Mouse (Mus musculus) thymus, postnatal 25 days (tissue): ENCODE data around the gene Letmd1.
"Not testable (repeated sequence)": the region's sequence is repeated elsewhere in the genome, so short reads cannot be mapped to it uniquely, and the experiment has no call there.

Experiments
- DNase-seq: peaks from one replicate; pipeline ENCODE4 v3.0.0; 2022

Letmd1 gene

DNA sequence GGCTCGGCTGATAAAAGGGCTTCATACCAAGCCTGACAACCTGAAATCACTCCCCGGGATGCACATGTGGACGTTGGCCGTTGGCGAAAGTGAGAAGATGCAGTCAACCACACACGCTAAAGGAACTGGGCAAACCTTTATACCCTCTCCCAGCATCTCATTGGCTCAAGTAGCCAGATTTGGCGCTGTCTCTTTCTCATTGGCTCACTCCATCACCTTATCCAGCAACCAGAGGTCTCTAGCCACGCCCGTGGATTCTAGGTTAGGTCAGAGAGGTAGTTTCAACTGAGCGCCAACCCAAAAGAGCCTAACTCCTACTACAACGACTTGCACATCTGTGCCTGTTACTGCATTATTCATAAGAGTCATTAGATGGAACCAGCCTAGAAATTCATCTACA lies 16.3 kb upstream of the Letmd1 start:
- no peak for DNase-seq

DNA sequence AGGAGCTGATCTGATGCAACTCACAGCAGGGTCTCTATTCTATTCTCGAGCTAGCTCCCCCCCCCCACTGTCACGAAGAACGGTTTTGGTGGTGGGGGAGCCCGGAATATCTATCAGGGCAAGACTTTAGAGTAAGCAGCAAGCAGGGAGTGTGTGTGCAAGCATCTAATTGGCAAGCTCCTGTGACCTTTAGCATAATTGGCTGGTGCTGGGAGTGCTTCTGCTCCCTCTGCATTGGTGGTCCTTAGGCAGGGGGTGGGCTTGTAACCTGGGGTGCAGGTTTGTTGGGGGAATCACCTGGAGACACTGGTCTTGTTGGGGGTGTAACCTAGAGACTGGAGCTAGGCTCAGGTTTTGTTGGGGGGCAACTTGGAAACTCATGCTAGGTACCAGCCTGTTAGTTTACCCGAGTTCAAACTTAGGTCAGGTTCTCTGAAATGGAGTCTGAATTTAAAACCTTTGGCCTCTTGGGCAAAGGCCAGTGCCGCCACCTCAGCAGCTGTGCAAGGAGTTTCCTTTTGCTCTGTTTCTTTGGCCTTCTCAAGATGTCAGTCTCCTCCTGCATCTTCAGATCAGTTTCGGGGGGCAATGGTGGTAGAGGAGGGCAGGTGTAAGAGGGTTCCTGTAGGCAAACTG lies 12.3 kb upstream of the Letmd1 start:
- no peak for DNase-seq

DNA sequence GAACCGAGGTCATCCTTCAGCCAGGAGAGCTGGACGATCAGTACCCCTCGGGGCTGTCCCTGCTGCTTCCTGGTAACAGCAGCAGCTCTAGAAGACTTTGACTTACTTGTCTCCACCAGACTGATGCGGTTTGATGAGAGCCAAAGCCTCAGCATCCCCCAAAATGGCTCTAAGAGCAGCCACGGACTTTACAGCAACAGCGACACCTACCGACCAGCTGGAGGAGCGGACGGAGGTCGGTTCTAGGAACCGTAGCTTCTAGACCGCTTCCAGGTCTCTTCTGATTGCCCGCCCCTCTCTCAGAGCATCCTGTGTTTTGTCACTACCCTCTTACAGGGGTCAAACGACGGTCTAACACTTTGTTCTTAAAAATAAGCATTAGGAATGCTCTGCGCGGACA lies 11.5 kb upstream of the Letmd1 start:
- DNase-seq, result peak; percentile 81

DNA sequence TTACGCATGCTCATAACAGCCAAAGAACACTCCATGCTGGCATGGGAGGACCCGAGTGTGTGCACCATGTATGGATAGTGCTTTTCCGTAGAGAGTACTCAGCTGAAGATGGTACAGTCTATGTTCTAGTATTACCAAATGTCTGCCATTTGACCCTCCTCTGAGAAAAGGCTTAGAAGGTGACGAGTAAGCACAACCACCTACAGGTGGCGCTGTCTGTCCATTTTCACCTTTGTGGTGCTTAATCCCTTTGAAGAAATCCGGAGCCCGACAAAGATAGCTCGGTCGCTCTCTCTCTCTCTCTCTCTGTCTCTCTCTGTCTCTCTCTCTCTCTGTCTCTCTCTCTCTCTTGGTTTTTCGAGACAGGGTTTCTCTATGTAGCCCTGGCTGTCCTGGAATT lies 10.8 kb upstream of the Letmd1 start:
- DNase-seq, result peak; percentile 65

DNA sequence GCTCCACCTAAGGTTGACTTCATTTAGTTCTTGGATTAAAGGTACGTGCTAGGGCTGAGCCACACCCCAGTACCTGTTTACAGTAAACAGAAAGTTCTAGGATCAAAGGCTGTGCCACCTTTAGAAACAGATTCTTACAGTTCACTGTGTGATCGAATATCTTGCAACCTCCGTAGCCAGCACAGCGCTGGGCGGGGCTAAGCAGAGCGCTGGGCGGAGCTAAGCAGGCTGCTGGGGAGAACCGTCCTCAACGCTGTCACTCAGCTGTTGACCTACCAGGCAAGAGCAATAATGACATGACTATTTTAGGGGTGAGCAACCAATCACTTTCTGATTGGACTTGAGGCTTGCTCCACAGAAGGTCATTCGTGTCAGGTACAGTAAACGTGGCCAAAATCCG lies 7.9 kb upstream of the Letmd1 start:
- peak; percentile 60 for DNase-seq

DNA sequence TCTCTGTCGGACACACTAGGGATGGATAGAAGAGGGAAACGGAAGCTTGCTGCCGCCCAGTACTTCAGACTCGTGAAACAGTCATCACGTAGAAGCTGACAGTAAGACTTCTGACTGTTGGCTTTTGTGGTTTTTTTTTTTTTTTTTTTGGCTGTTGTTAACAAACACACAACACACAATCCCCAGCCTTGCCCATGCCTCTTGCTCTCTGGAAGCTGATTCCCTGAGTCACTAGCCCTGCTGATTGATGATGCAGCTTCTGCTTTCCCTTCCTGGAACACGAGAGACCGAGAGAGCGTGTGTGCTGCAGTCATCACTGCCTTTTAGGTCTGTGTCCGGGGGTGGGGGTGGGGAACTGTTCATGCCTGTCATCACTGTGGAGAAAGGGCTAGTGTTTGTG lies 7.2 kb upstream of the Letmd1 start:
- DNase-seq, result no peak

DNA sequence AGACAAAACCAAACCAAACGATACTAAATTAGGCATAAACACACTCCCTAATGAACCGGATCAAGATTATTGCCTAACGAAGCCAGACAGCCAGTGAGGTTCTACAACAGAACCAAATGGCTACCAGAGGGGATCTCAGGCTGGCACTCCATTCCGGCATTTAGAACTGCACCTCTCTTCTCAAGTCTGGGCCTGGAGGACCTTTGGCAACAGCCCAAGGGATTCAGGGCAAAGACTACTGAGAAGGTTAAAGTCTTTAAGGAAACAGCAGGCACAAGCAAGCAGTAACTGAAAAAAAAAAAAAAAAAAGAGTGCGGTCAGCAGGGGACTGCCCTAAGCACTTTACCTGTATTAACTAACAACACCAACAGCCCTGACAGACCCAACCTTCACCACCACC lies 6.7 kb upstream of the Letmd1 start:
- DNase-seq, result no peak

DNA sequence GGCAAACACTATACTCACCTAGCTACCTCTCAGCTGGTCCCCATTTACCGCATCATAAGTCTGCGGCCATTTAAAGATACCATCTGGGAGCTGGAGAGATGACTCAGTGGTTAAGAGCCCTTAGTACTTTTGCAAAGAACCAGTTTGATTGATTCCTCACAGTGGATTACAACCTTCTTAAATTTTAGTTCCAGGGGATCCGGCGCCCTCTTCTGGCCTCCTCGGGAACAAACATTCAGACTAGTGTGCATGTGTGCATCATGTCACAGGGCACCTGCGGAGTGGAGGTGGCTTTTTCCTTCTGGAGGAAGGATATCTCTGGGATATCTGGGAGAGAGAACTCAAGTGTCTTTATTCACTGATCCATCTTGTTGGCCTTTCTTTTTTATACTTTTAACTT lies 5.1 kb upstream of the Letmd1 start:
- DNase-seq, result peak; percentile 78

DNA sequence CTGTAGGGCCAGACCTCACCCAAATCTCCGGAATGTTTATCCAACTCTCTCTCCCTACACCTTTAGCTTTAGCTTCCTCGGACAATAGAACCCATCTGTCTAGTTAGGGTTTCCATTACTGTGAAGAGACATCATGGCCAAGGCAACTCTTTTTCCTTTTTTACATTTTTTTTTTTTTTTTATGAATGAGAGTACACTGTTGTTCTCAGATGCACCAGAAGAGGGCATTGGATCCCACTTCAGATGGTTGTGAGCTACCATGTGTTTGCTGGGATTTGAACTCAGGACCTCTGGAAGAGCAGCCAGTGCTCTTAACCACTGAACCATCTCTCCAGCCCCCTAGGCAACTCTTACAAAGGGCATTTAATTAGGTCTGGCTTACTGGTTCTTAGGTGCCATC lies 3.4 kb upstream of the Letmd1 start:
- no peak for DNase-seq

DNA sequence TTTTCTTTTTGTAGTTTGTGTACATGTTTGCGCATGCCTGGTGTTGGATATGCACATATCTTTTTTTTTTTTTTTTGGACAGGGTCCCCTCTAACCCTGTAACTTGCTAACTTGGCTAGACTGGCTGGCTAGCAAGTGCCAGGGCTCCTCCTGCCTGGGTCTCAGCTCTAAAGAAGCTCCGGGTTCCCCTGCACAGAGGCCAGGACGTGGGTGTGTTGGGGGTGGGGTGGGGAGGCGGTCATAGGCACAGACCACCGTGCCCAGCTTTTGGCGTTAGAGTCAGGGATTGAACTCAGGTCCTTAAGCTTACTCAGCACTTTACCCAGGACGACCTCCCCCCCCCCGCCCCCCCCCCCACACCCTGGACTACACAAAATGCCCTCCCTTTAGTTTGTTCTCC lies 1.1 kb upstream of the Letmd1 start:
- no peak for DNase-seq

DNA sequence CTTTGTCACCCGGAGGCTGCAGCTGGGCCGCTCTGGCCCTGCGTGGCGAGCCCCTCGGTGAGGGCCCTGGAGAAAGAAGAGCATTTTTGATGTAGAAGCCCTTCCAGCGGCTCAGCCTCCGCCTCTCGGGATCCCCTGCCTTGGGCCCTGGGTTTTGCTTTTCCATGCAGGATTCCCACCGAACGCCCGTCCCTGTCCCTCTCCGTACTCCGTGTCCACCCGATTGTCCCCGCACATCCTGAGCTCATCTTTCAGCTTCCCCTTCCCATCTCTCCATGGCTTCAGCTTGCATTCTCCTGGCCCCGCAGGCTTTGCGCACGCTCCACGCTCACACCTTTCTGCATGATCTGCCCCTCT lies 344 bp downstream of the Letmd1 start:
- DNase-seq, result no peak

DNA sequence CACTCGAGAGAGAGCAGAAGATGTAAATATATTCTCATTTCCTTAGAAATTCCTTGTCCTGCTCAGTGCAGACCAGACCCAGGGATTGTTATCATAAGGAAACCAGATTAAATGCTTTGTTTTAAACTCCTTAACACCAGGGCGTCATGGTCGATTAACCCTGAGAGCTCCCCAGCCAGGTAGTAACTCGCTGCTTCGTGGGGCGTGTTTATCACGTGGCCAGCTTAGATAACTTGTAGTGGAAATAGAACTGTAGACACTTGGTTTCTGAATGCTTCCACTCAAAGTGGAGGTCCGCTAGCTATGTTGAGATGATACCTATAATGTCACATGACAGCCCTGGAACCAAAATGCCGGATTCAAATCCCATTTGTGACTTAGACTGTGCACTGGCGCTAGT lies 1.2 kb downstream of the Letmd1 start:
- no peak for DNase-seq

DNA sequence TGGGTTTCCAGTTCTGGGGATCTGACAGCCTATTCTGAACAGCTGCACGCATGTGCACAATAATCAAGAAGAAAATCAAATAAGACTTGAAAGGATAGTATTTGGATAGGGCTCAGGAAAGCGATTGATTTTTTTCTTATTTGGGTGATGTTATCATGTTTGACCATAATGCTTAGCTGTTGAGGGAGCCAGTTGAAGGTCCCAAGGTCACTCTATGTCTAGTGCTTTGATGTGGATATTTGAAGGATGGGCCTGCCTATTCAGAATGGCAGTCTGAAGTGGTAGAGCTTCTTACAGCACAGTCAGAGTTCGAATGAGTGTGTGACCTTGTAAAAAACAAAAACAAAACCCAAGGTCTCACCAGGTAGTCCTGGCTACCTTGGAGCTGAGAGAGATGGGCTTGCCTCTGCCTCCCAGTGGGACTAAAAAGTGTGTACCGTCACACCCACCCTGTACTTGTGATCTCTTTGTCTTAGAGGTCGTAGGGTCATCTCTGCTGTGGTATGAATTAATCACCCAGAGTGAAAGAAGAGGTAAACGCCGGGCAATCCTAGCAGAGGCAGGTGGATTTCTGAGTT lies 5.2 kb downstream of the Letmd1 start:
- no peak for DNase-seq

DNA sequence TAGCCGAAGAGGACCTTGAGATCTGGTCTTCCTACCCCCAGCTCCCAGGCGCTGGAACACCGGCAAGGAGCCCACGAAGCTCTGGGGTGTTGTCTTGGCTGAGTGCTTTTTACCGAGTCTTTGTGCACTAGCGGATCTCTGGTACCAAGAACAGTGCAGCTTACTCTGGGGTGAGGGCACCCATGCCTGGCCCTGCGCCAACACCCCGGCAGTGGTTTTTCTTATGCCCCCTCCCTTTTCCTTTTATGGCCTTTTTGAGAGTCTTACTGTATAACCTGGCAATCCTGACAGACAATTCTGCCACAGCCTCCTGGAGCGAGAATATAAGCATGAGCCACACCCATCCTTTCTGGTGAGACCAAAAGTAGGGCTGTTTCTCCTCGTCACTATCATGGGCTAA lies 9.5 kb downstream of the Letmd1 start:
- no peak for DNase-seq

DNA sequence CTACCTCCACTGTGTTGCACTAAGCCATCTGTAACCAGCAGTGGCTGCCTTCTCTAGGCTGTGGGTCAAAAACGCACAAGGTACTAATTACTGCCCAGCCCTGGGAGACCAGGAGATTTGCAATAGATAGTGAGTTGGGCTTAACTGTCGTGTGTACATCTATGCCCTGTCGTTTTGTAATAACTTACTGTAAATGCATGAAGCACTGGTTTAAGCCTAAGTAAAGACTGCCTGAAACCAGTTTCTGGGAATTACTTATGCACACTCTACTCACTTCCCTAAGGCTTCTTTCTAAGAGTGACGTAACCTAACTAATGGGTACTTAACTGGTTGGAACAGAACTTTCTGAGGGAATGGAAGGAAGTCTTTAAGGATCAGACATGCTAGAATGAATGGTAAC lies 10.1 kb downstream of the Letmd1 start:
- no peak for DNase-seq

DNA sequence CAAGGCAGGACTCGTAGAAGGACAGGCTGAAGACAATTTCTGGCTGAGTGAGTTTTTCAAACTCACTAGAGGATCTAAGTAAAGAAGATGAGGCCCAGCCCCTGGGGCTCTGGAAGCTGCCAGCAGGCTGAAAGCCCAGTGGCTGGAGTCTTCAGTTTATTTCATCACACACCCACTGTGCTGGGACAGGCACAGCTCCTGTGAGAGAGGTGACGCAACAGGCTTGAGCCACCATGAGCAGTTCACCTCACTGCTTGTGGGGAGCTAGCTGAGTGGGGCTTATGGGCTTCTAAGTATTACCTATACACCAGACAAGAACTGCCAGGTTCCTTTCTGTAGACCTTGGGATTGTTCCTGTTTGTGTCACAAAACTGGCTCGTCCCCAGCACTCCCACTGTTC lies 16.8 kb downstream of the Letmd1 start:
- DNase-seq, result no peak

DNA sequence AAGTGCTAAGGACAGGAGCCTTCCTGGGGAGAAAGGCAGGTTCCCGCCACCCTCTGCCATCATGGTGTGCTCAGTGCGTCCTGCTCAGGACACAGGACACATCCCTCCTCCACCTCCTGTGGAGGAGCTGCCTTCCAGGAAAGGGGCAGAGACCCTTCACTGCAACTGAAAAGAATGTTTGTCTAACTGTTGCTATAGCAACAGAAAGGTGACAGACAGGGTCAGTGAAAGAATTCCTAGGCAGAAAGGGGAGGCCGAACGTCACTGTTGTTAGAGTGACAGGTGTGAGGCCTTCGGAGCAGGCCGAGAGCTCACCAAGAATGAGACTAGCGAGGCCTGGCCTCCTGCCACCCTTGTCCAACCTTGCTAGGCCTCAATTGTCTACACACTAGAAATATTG lies 17.6 kb downstream of the Letmd1 start:
- no peak for DNase-seq

DNA sequence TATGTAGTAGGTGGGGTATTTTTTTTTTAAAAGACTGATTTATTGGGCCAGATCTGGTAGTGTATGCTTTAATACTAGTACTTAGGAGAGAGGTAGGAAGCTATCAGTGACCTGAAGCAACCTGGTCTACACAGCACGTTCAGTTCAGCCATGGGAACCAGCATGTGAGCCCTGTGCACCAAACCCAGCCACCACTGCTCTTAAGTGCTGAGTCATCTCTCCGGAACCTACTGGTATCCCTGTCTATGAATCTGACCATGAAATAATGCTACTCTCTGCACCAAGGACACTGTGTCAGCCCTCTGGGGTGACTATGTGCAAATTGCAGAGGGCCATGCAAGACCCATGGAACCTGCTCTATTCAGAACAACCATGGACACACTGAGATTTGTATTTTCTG lies 18.2 kb downstream of the Letmd1 start:
- no peak for DNase-seq

DNA sequence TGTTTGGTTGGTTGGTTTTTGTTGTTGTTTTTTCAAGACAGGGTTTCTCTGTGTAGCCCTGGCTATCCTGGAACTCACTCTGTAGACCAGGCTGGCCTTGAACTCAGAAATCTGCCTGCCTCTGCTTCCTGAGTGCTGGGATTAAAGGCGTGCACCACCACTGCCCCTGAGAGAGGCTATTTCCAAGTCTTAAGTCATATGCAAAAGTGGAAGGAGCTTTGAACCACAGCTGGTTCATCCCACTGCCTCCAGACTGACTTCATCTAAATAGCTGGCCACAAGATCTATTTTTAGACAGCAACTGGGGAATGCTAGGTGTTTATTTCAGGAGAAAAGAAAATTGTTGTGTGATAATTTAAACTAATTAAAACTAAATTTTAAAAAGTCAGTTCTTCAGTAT lies 19.5 kb downstream of the Letmd1 start:
- DNase-seq, result not testable (repeated sequence)

DNA sequence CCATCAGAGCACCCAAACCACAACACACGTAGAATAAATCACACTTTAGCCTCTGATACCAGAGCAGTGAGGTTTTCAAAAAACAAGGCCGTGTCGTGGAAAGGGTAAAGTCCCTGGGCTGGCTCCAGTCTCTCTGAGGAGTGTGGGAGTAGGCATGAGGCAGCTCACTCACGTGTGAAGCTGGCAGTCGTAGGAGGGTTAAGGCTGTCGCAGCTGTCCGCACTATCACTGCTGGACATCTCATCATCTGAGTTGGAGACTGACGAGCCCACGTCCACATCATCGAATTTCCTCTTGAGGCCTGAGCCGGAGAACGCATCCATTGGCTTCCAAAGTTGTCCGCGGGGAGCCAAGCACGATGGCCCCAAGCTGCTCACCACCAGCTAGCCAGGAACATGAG lies 20.4 kb downstream of the Letmd1 start:
- DNase-seq, result no peak

DNA sequence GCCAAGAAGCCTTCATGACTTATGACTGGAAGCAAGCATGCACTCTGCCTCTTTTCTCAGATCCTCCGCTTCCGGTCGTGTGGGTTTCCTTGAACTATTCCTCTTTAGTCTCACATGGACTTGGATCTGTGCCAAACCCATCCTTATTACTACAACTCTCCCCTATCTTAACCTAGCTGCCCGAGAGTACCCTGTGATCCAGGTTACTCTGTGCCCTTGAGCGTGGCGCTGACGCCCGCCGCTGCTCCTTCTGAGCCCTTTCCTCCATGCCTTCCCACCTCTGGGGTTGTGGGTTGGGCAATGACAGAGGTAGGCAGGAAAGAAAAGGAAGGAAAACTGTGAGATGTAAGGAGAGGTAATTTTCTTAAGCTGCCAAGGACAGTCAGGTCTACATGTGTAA lies 23.1 kb downstream of the Letmd1 start:
- no peak for DNase-seq

DNA sequence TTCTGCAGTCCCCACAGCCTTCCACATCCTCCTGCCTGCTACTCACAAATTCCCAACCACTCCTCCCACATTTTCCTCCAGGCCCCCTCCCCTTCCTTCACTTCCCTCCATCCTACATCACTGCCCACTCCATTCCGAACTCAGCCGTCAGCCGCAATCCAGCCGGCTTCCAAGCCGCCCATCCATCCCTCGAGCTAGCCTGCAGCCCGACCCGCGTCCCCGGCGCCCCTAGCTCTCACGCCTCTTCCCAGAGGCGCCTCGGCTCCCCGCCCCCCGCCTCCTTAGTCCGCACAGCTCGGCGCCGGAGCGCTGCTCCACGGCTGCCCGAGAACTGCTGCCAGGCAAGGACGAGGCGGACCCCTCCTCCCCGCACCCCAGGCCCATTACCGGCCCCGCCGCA lies 25.8 kb downstream of the Letmd1 start:
- no peak for DNase-seq

DNA sequence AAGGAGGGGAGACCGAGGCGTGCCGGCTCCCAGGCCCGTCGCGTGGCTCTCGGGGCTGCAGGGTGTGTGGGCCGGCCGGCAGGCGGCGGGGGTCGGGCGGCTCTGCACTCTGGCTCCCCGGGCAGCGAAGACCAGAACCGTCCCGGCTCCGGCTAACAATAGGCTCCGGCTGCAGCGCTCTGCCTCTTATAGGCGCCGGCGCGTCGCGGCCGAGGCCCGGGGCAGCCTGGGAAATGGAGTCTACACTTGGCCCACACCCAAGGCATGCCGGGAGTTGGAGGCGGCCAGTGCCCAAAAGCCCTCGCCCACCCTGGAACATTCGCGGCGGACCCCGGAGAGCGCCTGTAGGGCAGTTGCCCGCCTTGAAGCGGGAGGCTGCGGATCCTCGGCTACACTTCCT lies 26.3 kb downstream of the Letmd1 start, which contains the start of gene Csrnp2:
Csrnp2 (minus strand) TSS at position 387 of the 400 bp plus-strand sequence.
- peak; percentile 90 for DNase-seq

DNA sequence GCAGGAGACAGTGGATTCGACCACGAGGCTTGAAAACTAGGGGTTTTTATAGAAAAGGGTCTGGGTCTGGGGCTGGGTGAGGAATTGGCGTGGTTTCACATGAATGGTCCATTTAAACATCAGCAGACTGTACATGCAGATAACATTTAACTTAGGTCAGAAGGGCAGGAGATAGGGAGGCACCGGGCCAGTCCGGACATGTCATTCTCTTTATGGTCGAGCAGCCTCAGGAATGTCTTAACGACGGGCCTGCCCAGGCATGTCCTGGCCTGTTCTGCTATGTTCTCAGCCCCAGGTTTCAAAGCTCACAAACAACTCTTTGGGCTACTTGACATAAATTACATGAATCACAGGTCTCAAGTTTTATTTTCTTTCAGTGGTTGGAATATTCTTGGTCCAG lies 30.7 kb downstream of the Letmd1 start:
- DNase-seq, result not testable (repeated sequence)

DNA sequence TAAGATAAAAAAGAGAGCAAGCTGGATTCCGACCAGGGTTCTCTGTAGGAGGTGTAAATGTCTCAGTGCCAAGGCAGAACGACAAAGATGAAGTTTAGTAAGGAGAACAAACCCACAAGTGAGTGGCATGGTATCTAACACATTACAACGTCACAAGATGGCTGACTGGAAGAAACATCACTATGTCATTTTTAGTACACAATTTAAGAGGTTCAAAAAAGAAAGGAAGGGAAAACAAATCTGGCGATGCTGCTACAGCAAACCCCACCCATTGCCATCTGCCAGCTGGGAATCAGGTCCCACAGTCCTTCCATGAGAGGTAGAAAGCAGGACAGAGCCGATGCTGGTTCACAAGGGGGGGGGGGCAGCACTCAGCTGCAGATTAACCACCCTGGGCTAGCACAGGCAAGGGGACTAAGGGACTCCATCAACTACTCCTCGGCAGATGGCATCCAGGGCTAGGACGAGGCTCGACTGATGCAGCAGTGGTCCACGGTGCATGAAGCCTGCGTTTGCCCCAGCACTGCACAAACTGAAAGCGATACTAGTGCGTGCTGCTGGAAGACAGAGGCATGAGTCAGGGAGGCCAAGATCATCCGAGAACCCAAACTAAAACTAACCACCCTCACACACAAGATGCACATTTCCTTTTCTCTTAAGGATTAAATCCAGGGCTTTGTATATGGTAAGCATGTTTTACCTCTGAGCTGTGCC lies 39.8 kb downstream of the Letmd1 start:
- DNase-seq, result no peak
